Mouse (Mus musculus) left cerebral cortex, adult 18-20 months (tissue): ENCODE measurements around the gene Gm20547. TPM values are rescaled to one million over a fixed set of nuclear protein-coding genes. Genes with fewer than 3 reads are reported as not detected.
A peak's percentile ranks its signal among the peaks of the same experiment; 100 is the strongest.
"Not testable (repeated sequence)": the region's sequence is repeated elsewhere in the genome, so short reads cannot be mapped to it uniquely, and the experiment has no call there.

Source experiments
- DNase-seq, 2 experiments: peaks; one replicate each; pipeline ENCODE4 v3.0.0; 2021 to 2022; ENCODE audit warnings: low spot score in 2 of 2, mixed read lengths in 1 of 2
- total RNA-seq, 2 experiments: library from RNA; stranded (reverse); gene quantifications; 2 replicates each; pipeline ENCODE4 v1.2.3; 2021

The Gm20547 gene
- total RNA-seq, 2 experiments from 2014 or later, result not detected

GRCm38 (mm10) chr17:34854761-34855160 lies 27.1 kb downstream of the Gm20547 start:
- no peak for DNase-seq

GRCm38 (mm10) chr17:34853511-34853910 lies 28.3 kb downstream of the Gm20547 start:
- no peak for DNase-seq

- DNase-seq, result no peak
These were observed 31.2 kb downstream of the Gm20547 start for GRCm38 (mm10) chr17:34850517-34851125.

GRCm38 (mm10) chr17:34849722-34850516 lies 31.9 kb downstream of the Gm20547 start, which contains the start of the genes Skiv2l and Nelfe:
Gene Skiv2l (minus strand): TSS chr17:34850210.
Gene Nelfe (plus strand): TSS chr17:34850391.
- peak; percentile 98 to 99 for DNase-seq

- DNase-seq, result no peak
These were observed 34.2 kb downstream of the Gm20547 start for GRCm38 (mm10) chr17:34847615-34848014.

- no peak for DNase-seq
These were observed 34.6 kb downstream of the Gm20547 start for GRCm38 (mm10) chr17:34847192-34847591.

- DNase-seq, result no peak
These were observed 37.0 kb downstream of the Gm20547 start for GRCm38 (mm10) chr17:34844884-34845283.

GRCm38 (mm10) chr17:34840736-34841307 lies 41.0 kb downstream of the Gm20547 start:
- DNase-seq, result no peak

- DNase-seq, result no peak
These were observed 43.1 kb downstream of the Gm20547 start for GRCm38 (mm10) chr17:34838785-34839184.

GRCm38 (mm10) chr17:34837464-34838324 lies 44.1 kb downstream of the Gm20547 start:
- DNase-seq, result no peak

GRCm38 (mm10) chr17:34836856-34837221 lies 45.0 kb downstream of the Gm20547 start, which contains the start of the genes Stk19 and Dxo:
Gene Stk19 (minus strand): TSS chr17:34836945.
Gene Dxo (plus strand): TSS chr17:34837019.
- DNase-seq, result peak; percentile 98 to 99

GRCm38 (mm10) chr17:34836155-34836855 lies 45.5 kb downstream of the Gm20547 start:
- no peak for DNase-seq

- DNase-seq, result not testable (repeated sequence)
These were observed 51.1 kb downstream of the Gm20547 start for GRCm38 (mm10) chr17:34830776-34831175.

- no peak for DNase-seq
These were observed 66.9 kb downstream of the Gm20547 start for GRCm38 (mm10) chr17:34814818-34815370.

GRCm38 (mm10) chr17:34813747-34814146 lies 68.1 kb downstream of the Gm20547 start:
- DNase-seq, result peak; percentile 35 to 45

- DNase-seq, result no peak
These were observed 70.6 kb downstream of the Gm20547 start for GRCm38 (mm10) chr17:34811275-34811674.

- DNase-seq, result not testable (repeated sequence)
These were observed 71.0 kb downstream of the Gm20547 start for GRCm38 (mm10) chr17:34810811-34811210.

- DNase-seq, result not testable (repeated sequence)
These were observed 71.4 kb downstream of the Gm20547 start for GRCm38 (mm10) chr17:34810411-34810810.

- no peak for DNase-seq
These were observed 73.1 kb downstream of the Gm20547 start for GRCm38 (mm10) chr17:34808599-34809205.

GRCm38 (mm10) chr17:34807176-34807575 lies 74.7 kb downstream of the Gm20547 start:
- no peak for DNase-seq
